Mouse (Mus musculus) central nervous system, embryonic 11.5 days (tissue): ENCODE results near the gene Gm28102. TPM values are rescaled to one million over a fixed set of nuclear protein-coding genes. Genes with fewer than 3 reads are reported as not detected.

ENCODE experiments used
- polyA plus RNA-seq: library from polyadenylated mRNA; depleted of rRNA; stranded (reverse); fragments of >200 nt; gene quantifications from 2 replicates; pipeline ENCODE4 v1.2.3, GENCODE M21; 2012; rRNA removed

Gene Gm28102
- polyA plus RNA-seq, result not detected in 2 replicates

DNA sequence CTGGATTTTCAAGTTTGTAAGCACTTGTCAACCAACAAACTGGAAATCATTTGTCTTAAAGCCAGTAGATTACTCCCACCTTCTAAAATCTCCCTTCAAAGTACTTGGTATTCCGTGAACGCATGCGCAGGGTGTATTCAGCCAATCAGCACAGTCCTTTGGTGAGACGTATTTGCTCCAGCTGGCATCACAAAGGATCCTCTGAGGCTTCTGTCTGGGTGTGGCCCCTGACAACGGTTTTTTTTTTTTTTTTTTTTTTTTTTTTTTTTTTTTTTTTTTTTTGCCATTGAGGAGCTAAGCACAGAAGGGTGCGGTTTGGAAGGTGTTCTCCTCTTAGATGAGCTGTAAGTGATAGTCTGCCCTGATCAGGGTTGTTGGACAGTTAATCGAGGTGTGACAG, at the start of gene Gm28102:
Gene Gm28102 (plus strand): TSS at position 301 of the 400 bp plus-strand sequence.

